Mouse (Mus musculus): Measurements from ENCODE around the gene Brd1. TPM values are rescaled to one million over a fixed set of nuclear protein-coding genes. Genes with fewer than 3 reads are reported as not detected.

The Brd1 gene
- polyA plus RNA-seq, 2 experiments, result 5.5 to 6.1 TPM

DNA sequence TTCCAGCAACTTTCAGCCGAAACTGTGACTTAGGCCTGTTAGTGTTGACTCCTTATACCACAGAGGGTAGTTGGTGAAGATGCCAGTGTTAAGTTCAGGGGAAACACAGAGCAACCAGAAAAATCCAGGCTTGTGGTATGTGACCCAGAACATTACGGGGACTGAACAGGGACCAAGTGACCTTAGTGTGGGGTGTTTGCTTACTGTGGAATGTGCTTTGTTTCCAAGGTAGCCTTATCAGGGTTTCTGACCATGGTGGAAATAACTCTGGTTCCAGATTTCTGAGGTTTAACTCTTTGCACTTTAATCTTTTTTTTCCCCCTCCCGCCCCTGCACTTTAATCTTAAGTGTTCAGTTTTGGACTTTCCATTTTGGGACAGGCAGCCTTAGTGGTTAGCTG lies 24.0 kb upstream of the Brd1 start:
- DNase-seq (ENCODE audit: low read depth in 3 of 3, low spot score in 3 of 3) (no peak), ATAC-seq (ENCODE audit: insufficient read depth) (no peak)
- Histone ChIP-seq H3K4me1 (replicated peaks; ENCODE audit: control insufficient read depth in 2 of 2, insufficient read depth in 2 of 2, low read length in 1 of 2) (peaks cover 22 to 32% of the 10 kb centered on the region in 2 experiments), H3K27me3 (ENCODE audit: control insufficient read depth, insufficient read depth, low read length) (no peaks in the 10 kb centered on the region), H3K9ac (replicated peaks) (no peak overlapping the region), H3K36me3 (replicated peaks; ENCODE audit: control insufficient read depth, insufficient read depth, low read depth) (peaks cover 42% of the 10 kb centered on the region), H3K27ac (no peak overlapping the region), H3K4me3 (ENCODE audit: insufficient read depth in 1 of 2, low read depth in 2 of 2, low read length in 2 of 2) (no peak overlapping the region), H3K9me3 (ENCODE audit: control insufficient read depth, low read length) (no peaks in the 10 kb centered on the region), H3K4me2 (ENCODE audit: low read depth) (no peak overlapping the region)
- 73% methylated on average over 3 of the region's 3 CpGs for WGBS (ENCODE audit: insufficient replicate concordance)
- TF ChIP-seq EP300 (IDR thresholded peaks at IDR 0.05; ENCODE audit: low read depth), result no peak
- no peak for TF ChIP-seq CTCF (IDR thresholded peaks at IDR 0.05; ENCODE audit: low read depth)

DNA sequence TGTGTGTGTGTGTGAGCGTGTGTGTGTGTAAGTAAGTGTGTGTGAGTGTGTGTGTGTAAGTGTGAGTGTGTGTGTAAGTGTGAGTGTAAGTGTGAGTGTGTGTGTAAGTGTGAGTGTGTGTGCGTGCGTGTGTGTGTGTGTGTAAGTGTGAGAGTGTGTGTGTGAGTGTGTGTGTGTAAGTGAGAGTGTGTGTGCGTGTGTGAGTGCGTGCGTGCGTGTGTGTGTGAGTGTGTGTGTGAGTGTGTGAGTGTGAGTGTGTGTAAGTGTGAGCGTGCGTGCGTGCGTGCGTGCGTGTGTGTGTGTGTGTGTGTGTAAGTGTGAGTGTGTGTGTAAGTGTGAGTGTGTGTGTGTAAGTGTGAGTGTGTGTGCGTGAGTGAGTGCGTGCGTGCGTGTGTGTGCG lies 21.7 kb upstream of the Brd1 start:
- H3K36me3 ChIP-seq (replicated peaks; ENCODE audit: control insufficient read depth, insufficient read depth, low read depth), result peaks cover 31% of the 10 kb centered on the region
- no peak overlapping the region for H3K9ac ChIP-seq (replicated peaks)

DNA sequence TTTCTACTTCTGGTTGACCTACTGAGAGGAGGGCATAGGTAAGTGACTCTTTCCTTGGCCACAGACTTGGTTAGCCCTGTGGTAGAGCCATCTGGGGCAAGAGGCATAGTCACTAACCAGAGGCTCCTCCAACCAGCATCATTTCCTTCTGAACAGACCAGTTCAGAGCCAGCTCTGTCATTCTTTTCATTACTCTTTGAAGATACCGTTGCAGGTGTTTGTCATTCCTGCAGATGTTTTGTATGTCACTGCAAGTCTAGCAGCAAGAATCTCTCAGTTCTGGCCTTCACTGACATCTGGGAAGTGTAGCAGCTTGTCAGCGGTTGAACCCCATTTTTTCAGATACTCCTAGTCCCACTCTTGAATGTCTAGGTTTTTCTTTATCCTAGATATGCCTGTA lies 20.9 kb upstream of the Brd1 start:
- DNase-seq (ENCODE audit: low read depth in 3 of 3, low spot score in 3 of 3) (no peak), ATAC-seq (ENCODE audit: insufficient read depth) (no peak)
- Histone ChIP-seq H3K4me1 (replicated peaks; ENCODE audit: control insufficient read depth in 2 of 2, insufficient read depth in 2 of 2, low read length in 1 of 2) (peaks cover 14 to 21% of the 10 kb centered on the region in 2 experiments), H3K9ac (replicated peaks) (no peak overlapping the region), H3K27ac (no peak overlapping the region), H3K4me3 (ENCODE audit: insufficient read depth in 1 of 2, low read depth in 2 of 2, low read length in 2 of 2) (no peak overlapping the region), H3K4me2 (ENCODE audit: low read depth) (no peak overlapping the region), H3K9me3 (ENCODE audit: control insufficient read depth, low read length) (no peaks in the 10 kb centered on the region), H3K36me3 (replicated peaks; ENCODE audit: control insufficient read depth, insufficient read depth, low read depth) (peaks cover 24% of the 10 kb centered on the region), H3K27me3 (ENCODE audit: control insufficient read depth, insufficient read depth, low read length) (no peaks in the 10 kb centered on the region)
- WGBS (ENCODE audit: insufficient replicate concordance), result 89% methylated on average over 2 of the region's 2 CpGs
- TF ChIP-seq EP300 (IDR thresholded peaks at IDR 0.05; ENCODE audit: low read depth), result no peak
- TF ChIP-seq CTCF (IDR thresholded peaks at IDR 0.05; ENCODE audit: low read depth), result no peak

More for the DNA sequence above, 21.7 kb upstream of the Brd1 start:
- peaks cover 8 to 17% of the 10 kb centered on the region in 2 experiments for H3K4me1 ChIP-seq (replicated peaks; ENCODE audit: control insufficient read depth in 2 of 2, insufficient read depth in 2 of 2, low read length in 1 of 2)
- DNase-seq (ENCODE audit: low read depth in 3 of 3, low spot score in 3 of 3) (no peak), ATAC-seq (ENCODE audit: insufficient read depth) (no peak)
- WGBS (ENCODE audit: insufficient replicate concordance), result 97% methylated on average over 18 of the region's 18 CpGs
- no peak overlapping the region for H3K4me2 ChIP-seq (ENCODE audit: low read depth)
- no peak overlapping the region for H3K4me3 ChIP-seq (ENCODE audit: insufficient read depth in 1 of 2, low read depth in 2 of 2, low read length in 2 of 2)
- no peak overlapping the region for H3K27ac ChIP-seq
- H3K27me3 ChIP-seq (ENCODE audit: control insufficient read depth, insufficient read depth, low read length), result no peaks in the 10 kb centered on the region
- no peak for TF ChIP-seq EP300 (IDR thresholded peaks at IDR 0.05; ENCODE audit: low read depth)
- no peak for TF ChIP-seq CTCF (IDR thresholded peaks at IDR 0.05; ENCODE audit: low read depth)
- H3K9me3 ChIP-seq (ENCODE audit: control insufficient read depth, low read length), result no peaks in the 10 kb centered on the region

- WGBS (ENCODE audit: insufficient replicate concordance), result under 1% methylated on average over 8 of the region's 8 CpGs
- no peaks in the 10 kb centered on the region for H3K27me3 ChIP-seq (ENCODE audit: control insufficient read depth, insufficient read depth, low read length)
- H3K4me1 ChIP-seq (replicated peaks; ENCODE audit: control insufficient read depth in 2 of 2, insufficient read depth in 2 of 2, low read length in 1 of 2), result peaks cover 14 to 16% of the 10 kb centered on the region in 2 experiments
- DNase-seq (ENCODE audit: low read depth in 3 of 3, low spot score in 3 of 3) (no peak), ATAC-seq (ENCODE audit: insufficient read depth) (no peak)
- H3K4me3 ChIP-seq (ENCODE audit: insufficient read depth in 1 of 2, low read depth in 2 of 2, low read length in 2 of 2), result peak overlapping the region; percentile 85 to 95
- H3K4me2 ChIP-seq (ENCODE audit: low read depth), result peak overlapping the region; percentile 81
- H3K27ac ChIP-seq, result peak overlapping the region; percentile 88
- H3K36me3 ChIP-seq (replicated peaks; ENCODE audit: control insufficient read depth, insufficient read depth, low read depth), result peaks cover 18% of the 10 kb centered on the region
- TF ChIP-seq CTCF (IDR thresholded peaks at IDR 0.05; ENCODE audit: low read depth), result no peak
- no peak for TF ChIP-seq EP300 (IDR thresholded peaks at IDR 0.05; ENCODE audit: low read depth)
- no peaks in the 10 kb centered on the region for H3K9me3 ChIP-seq (ENCODE audit: control insufficient read depth, low read length)
- H3K9ac ChIP-seq (replicated peaks), result peak overlapping the region; percentile 94
Observed at GRCm38 (mm10) chr15:88752403-88752733, 18.3 kb upstream of the Brd1 start.

- DNase-seq (ENCODE audit: low read depth in 3 of 3, low spot score in 3 of 3), result peak in 2 of 3 experiments; percentile 33 to 49
- peak within 1 kb of the TSS; percentile 85 to 95 for H3K4me3 ChIP-seq (ENCODE audit: insufficient read depth in 1 of 2, low read depth in 2 of 2, low read length in 2 of 2)
- H3K4me2 ChIP-seq (ENCODE audit: low read depth), result peak within 1 kb of the TSS; percentile 85
- TF ChIP-seq EP300 (IDR thresholded peaks at IDR 0.05; ENCODE audit: low read depth) (no peak), CTCF (IDR thresholded peaks at IDR 0.05; ENCODE audit: low read depth) (no peak)
- peaks cover 13% of the 10 kb centered on the region for H3K36me3 ChIP-seq (replicated peaks; ENCODE audit: control insufficient read depth, insufficient read depth, low read depth)
- H3K9ac ChIP-seq (replicated peaks), result peak within 1 kb of the TSS; percentile 94
- under 1% methylated on average over 100 of the region's 119 CpGs for WGBS (ENCODE audit: insufficient replicate concordance)
- peak; percentile 64 for ATAC-seq (ENCODE audit: insufficient read depth)
- H3K27ac ChIP-seq, result peak within 1 kb of the TSS; percentile 88
- H3K4me1 ChIP-seq (replicated peaks; ENCODE audit: control insufficient read depth in 2 of 2, insufficient read depth in 2 of 2, low read length in 1 of 2), result peaks cover 14 to 16% of the 10 kb centered on the region in 2 experiments
- no peaks in the 10 kb centered on the region for H3K27me3 ChIP-seq (ENCODE audit: control insufficient read depth, insufficient read depth, low read length)
- H3K9me3 ChIP-seq (ENCODE audit: control insufficient read depth, low read length), result no peaks in the 10 kb centered on the region
Observed at GRCm38 (mm10) chr15:88751564-88752402, 17.8 kb upstream of the Brd1 start, which contains the start of gene Zbed4. Zbed4 (plus strand) TSS chr15:88751660.
